Mouse (Mus musculus): ENCODE measurements around the gene Dgkh.

DNA sequence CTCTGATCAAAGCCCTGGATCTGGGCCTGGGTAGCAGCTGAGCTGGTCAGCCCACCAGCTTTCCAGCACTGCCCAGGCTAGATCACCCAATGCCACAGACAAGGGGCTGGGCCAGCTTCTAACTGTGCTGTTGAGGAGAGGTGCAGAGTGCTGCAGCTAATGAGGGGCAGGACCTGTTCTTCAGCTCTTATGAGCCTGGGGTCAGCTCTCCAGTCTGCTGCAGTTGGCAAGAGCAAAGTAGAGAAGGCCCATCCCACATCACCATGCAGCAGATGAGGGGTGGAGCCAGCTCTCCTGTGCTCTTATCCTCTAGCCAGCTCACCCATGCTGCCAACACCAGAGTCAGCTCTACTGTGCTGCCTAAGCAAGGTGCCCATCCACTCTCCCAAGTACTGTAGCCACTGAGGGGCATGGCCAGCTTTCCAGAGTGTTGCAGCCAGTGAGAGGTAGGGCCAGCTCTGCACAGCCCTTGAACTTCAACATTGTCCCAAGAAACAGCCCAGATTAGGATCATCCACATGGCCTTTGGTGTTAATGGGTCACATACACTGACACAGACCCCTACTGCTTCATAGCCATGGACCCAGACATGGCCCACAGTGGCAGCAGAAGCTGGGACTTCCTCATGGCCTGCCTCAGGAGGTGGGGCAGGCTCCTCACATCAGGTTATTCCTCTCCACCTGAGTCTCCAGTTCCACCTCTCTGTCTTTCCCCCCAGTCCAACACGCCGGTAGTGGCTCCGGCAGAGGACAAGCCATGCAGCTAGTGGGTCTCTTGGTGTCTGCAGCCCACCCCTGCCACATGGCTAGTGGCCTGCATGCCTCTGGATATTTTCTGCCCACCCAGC is 206.7 kb downstream of the Dgkh start:
- TF ChIP-seq CTCF (IDR thresholded peaks at IDR 0.05; ENCODE audit: low read depth, low read length) (no peak), TAL1 (conservative IDR thresholded peaks at IDR 0.05; ENCODE audit: low read depth, low read length) (no peak), GATA1 (IDR thresholded peaks at IDR 0.05; ENCODE audit: borderline replicate concordance, low read length) (no peak), GATA2 (IDR thresholded peaks at IDR 0.05; ENCODE audit: borderline replicate concordance, low read depth, low read length) (no peak), POLR2AphosphoS5 (IDR thresholded peaks at IDR 0.05; ENCODE audit: insufficient replicate concordance, low read depth, low read length) (no peak)
